In the genomic region with DNA sequence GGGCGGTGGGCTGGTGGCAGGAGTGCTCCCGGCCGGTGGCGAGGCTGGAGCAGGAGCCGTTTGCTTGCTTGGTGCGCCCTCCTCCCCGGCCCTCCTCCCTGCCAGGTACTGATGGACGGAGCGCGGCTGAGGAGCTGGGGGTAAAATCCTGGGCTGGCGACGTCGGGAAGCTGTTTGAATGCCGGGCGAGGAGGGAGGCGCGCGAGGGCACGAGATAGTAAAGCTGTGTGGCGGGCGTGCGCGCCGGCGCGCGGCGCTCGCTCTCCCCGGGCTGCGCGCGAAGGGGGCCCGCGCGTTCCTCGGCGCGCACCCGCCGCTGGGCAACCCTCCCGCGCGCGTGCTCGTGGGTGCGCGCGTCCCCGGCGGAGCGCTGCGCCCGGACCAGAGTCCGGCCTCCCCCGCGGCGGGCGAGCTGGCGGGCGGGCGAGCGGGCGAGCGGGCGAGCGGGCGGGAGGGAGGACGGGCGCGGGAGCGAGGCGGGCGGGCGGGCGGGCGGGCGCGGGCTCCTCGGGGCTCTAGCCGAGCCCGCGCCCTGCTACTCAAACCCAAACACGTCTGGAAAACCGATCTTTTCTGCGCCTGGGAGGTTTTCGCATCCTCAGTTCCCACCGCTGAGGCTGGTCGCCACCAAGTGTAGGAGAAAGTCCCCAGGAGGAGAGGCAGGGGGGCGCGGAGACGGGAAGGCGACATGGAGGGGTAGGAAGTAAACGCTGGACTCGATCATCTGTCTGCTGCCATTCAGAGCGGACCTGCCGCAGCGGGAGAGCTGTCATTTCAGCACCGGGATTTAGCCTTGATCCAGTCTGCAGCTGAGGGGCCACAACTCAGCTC, we compare ENCODE assay signal across 9 mouse cellular contexts. TPM values are rescaled to one million over a fixed set of nuclear protein-coding genes. Genes with fewer than 3 reads are reported as not detected.
A peak's percentile ranks its signal among the peaks of the same experiment; 100 is the strongest.
DNase-seq lines count a peak whose midpoint lies in the region; ATAC-seq lines count a peak whose summit lies in the region.
"Had no signal": no experiment of that assay in that cellular context is flagged by ENCODE, and none has a peak within 500 bp of the region (broad histone marks: within the 10 kb centered on the region; RNA-seq: fewer than 3 reads in every experiment).

No protein-coding gene starts in this region.

- no peak; the same call in 1 of the 2 replicates for ATAC-seq in heart, embryonic 15.5 days (replicated peaks; ENCODE audit: insufficient number of reproducible peaks, insufficient read depth, low FRiP score, low read depth)
- ATAC-seq in liver, embryonic 15.5 days (ENCODE audit: insufficient read depth), result no peak

- no peak overlapping the region for H3K27ac ChIP-seq in heart, embryonic 15.5 days
- H3K27ac ChIP-seq in liver, embryonic 15.5 days (replicated peaks), result no peak overlapping the region

- H3K4me2 ChIP-seq in heart, embryonic 15.5 days, result peak overlapping the region; percentile 92
- H3K4me2 ChIP-seq in liver, embryonic 15.5 days, result peak overlapping the region; percentile 51

- DNase-seq in heart, adult 18-20 months, result no peak
- DNase-seq in cerebellum, postnatal 36 days, result peak; percentile 85 to 86
- DNase-seq in frontal cortex, postnatal 36 days (ENCODE audit: low spot score in 2 of 2), result peak; percentile 75 to 80
- DNase-seq in kidney, postnatal 14 days, result peak; percentile 43
- DNase-seq in right cerebral cortex, postnatal 14 days, result peak; percentile 77
- DNase-seq in urinary bladder, adult 18-20 months (ENCODE audit: low spot score in 2 of 2), result no peak

- no peak overlapping the region for H3K9ac ChIP-seq in heart, embryonic 15.5 days
- no peak overlapping the region for H3K9ac ChIP-seq in liver, embryonic 15.5 days

- no peaks in the 10 kb centered on the region for H3K36me3 ChIP-seq in heart, embryonic 15.5 days
- no peaks in the 10 kb centered on the region for H3K36me3 ChIP-seq in liver, embryonic 15.5 days (replicated peaks)
- H3K36me3 ChIP-seq: G1E had no signal

- WGBS in heart, embryonic 15.5 days, result 0% methylated on average over 72 of the region's 99 CpGs
- under 1% methylated on average over 98 of the region's 99 CpGs for WGBS in liver, embryonic 15.5 days (ENCODE audit: insufficient replicate concordance)

- H3K4me3 ChIP-seq in heart, embryonic 15.5 days, result peak overlapping the region; percentile 58
- peak overlapping the region; percentile 29 for H3K4me3 ChIP-seq in liver, embryonic 15.5 days (replicated peaks)

- no peaks in the 10 kb centered on the region for H3K9me3 ChIP-seq in heart, embryonic 15.5 days (replicated peaks)
- no peaks in the 10 kb centered on the region for H3K9me3 ChIP-seq in liver, embryonic 15.5 days (replicated peaks)

- H3K4me1 ChIP-seq in heart, embryonic 15.5 days (replicated peaks), result no peaks in the 10 kb centered on the region; the same call in none of the 2 replicates
- no peaks in the 10 kb centered on the region for H3K4me1 ChIP-seq in liver, embryonic 15.5 days (replicated peaks)

- H3K27me3 ChIP-seq in heart, embryonic 15.5 days, result peaks cover 48% of the 10 kb centered on the region
- H3K27me3 ChIP-seq in liver, embryonic 15.5 days, result peaks cover 39% of the 10 kb centered on the region

RNA-seq across cellular contexts. Expression of gene Adgrb3, which starts 0.6 kb away (rescaled TPM):
- 0.18 and 0.67 TPM in 2 replicates for polyA plus RNA-seq in heart, embryonic 15.5 days (2015; fragmentation: Nextera tagmentation; extraction: Ambion mirVana)
- not detected for total RNA-seq in heart, adult 18-20 months (2021)
- 0.06 and 0.07 TPM in 2 replicates for polyA plus RNA-seq in liver, embryonic 15.5 days (2015; fragmentation: Nextera tagmentation; extraction: Ambion mirVana)
- polyA plus RNA-seq: G1E had no signal

Comparison
In these comparisons a context has a peak if more than half of its experiments do, and no peak if none do; other contexts are left out.
1. DNase-seq: peak in cerebellum, postnatal 36 days (2 of 2), frontal cortex, postnatal 36 days (2 of 2), kidney, postnatal 14 days (single experiment) and right cerebral cortex, postnatal 14 days (single experiment); none in heart, adult 18-20 months (0 of 2) and urinary bladder, adult 18-20 months (0 of 2).